Mouse (Mus musculus): ENCODE results near the gene Mtcl1.
"Not testable (repeated sequence)": the region's sequence is repeated elsewhere in the genome, so short reads cannot be mapped to it uniquely, and the experiment has no call there.

The Mtcl1 gene

DNA sequence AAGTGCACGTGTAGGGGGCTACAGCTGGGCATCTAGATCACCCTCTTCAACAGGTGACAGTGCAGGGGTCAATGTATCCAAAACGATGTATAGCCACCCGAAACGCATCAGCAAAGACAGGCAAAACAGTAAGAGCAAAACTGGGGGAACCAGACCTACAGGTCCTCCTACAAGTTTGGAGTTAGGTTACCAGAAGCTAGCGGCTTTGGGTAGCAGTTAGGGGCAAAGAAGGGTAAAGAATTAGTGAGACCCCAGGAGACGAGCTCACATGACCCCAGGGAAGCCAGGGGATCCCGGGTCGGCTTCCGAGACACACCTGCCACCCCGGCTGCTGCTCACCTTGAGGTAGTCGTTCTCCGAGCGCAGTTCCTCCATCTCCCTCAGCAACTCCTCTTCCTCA lies 1.6 kb downstream of the Mtcl1 start:
- no peak for DNase-seq (ENCODE audit: low spot score in 2 of 2)

DNA sequence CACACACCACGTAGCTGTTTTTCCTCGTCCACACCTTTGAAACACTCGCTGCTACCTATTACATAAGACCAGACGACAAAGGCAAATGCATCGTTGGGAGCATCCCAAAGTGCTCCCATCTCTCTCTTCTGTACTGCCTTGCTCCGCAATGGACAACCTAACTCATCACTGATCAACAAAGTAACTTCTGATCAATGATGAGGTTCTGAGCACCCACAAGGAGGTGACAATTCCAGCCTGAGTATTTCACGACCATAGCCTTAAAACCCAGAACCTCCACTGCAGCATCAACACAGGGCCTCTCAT lies 2.6 kb downstream of the Mtcl1 start:
- no peak for DNase-seq (ENCODE audit: low spot score in 2 of 2)

DNA sequence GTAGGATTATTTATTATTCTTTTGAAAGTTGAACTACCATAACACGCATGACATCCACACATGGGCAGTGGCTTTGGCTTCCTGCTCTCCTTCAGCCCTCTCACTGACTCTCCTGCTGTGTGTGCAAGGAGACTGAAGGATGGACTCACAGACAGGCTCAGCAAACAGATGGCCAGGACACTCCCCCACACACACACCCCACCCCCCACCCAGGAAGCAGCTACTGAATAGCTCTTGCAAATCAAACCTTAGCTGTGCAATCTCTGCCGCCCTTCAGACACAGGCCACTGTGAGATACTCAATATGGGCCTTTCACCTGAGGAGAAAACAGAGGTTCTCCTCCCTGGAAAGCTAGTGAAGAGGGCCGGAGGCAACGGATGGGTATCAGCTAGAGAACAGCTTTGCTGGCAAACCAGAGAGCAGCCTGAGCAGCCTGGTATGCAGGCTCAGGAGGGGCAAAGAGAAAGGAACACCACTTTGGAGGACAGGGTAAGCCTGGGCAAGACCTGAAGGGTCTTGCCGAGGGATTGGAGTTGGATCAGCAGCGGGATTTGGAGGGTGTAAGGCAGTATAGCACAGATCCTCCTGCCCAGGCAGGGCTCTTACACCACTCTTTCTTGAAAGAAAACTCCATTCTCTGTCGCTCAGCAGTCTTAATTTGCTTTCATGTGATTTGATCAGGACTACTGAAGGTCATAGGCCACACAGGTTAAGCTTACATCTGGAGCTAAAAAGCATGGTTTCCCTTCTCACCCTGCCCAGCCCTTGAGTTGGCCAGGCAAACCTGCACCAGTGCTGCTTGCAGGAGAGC lies 3.1 kb downstream of the Mtcl1 start:
- no peak for DNase-seq (ENCODE audit: low spot score in 2 of 2)

DNA sequence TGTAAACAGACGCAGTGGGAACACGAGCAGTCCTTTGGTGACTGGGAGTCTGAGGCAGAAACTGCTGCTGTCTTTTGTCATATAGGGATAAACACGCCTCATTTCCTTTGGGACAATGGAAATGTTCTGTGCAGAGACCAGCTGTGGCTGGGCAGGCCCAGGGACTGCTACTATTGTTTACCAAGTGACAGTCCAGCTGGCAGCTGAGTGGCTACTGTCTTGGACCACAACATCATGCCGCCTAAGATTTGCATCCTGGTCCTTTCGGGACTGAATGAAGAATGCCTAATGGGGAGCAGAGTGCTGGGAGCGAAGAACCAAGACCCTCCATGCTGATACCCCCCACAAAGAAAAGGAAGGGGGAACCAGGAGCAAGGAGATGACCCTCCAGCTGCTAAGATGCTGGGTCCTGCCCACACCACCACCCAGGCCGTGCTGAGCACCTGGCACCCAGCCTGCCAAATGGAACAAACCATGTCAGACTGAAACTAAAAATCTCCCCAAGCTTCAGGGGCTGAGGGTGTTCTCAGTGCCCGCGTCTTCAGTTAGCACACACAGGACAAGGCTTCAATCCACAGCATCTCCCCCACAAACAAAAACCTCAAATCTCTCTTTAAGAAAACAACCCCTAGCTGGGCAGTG lies 5.4 kb downstream of the Mtcl1 start:
- no peak for DNase-seq (ENCODE audit: low spot score in 2 of 2)

DNA sequence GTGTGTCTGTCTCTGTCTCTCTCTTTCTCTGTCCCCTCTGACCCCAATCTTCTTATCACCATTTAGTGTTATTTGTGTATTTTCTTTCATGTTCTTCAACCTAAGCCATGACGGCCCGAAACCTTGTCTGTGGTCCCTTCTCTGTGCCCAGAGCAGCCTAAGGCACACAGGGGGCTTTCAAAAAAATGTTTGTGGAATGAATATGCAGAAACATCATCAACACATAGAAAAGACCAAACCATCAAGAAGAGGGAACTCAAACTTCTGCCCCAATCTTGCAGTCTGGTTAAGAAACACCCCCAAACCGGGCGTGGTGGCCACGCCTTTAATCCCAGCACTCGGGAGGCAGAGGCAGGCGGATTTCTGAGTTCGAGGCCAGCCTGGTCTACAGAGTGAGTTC lies 9.7 kb downstream of the Mtcl1 start:
- no peak for DNase-seq (ENCODE audit: low spot score in 2 of 2)

DNA sequence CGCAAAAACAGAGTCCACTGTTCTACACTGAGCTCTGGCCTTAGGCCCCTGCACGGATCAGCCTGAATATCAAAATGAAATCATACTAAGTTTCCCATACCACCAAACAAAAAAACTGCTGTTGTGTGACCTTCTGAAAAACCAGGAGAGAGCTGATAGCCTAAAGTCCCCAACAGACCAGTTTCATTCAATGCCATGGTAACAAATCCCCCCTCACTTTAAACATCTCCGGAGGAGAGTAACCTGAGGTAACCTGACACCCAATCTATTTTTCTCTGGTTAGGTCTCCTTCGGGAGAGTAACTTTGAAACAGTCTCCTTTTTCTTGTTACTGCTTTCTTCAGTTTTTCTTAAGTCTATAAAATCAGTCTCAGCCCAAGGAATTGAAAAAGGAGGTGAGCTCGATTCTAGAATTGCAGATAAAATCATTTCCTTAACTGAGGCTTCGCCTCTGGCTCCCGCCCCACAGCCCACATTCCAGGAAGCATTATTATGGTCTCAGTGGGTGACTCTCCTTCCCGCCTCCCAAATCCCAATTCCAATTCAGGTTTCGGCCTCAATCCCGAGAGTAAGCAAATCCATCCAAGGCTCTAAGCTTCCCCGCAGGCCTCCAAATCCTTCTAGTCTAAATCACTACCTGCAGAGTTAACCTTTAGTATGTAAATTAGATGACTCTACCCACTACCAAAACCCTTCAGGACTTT lies 10.3 kb downstream of the Mtcl1 start:
- DNase-seq (ENCODE audit: low spot score in 2 of 2), result no peak

DNA sequence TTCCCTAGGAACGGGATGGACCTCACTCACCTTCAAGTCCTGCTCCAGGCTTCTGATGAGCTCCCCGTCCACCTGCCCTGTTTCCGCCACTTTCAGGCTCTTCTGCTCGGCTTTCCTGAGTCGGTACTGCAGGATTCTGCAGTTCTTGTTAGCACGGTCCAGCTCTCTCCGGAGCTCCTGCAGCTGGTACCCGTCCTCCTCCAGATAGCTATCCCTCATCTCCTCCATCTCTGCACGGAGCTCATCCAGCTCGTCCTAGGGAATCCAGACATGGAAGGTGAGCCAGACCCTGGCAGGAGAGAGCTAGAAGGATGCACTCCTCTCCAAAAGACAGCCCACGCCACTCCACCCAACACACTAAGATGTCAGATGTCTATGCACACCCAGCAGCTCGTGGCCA lies 11.4 kb downstream of the Mtcl1 start:
- no peak for DNase-seq (ENCODE audit: low spot score in 2 of 2)

DNA sequence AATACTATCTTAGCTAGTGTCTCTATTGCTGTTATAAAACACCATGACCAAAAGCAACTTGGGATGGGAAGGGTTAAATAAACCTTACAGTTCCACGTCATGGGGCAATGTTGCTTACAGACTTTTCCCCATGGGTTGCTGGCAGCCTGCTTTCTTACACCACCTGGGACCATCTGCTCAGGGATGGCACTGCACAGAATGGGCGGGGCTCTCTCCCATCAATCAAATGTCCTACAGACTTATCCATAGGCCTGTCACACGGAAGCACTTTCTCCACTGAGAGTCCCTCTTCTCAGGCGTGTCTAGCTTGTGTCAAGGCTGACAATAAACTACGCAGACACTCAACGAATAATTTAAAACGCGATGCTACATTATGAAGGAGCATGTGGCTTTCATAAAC lies 12.7 kb downstream of the Mtcl1 start:
- no peak for DNase-seq (ENCODE audit: low spot score in 2 of 2)

DNA sequence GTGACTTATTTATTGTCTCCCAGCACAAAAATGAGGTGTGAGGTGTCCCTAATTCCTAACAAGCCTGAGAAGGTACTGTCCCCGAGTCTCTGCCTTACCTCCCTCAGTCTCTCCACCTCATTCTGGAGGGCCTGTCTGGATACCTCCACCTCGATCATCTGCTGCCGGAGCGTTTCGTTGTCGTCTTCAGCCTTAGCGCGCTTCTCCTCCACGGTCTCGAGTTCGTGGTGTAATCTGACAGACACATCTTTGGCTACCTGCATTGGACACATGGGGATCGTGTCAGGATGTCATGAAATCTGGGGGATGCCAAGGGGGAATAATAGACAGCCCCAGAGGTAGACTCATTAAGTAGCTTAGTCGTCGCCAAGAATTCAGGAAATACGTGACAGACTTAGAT lies 13.6 kb downstream of the Mtcl1 start:
- DNase-seq (ENCODE audit: low spot score in 2 of 2), result no peak

DNA sequence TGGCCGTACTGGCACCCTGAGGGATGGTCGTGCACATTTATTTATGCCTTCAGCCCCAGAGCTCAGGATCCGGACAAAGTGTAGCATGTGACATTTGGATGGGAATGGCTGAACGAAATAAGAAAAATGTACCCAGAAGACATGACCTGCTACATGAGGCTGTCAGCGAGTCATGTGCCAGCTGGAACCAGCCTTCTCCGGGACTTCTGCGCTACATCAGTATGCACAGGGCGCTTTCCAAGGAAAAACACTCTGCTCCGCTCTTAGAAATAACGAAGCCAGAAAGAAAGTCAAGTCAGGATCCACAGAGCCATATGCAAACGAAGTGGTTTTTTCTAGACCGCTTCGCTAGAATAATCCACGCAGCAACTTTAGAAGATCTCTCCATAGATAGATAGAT lies 14.5 kb downstream of the Mtcl1 start:
- no peak for DNase-seq (ENCODE audit: low spot score in 2 of 2)

DNA sequence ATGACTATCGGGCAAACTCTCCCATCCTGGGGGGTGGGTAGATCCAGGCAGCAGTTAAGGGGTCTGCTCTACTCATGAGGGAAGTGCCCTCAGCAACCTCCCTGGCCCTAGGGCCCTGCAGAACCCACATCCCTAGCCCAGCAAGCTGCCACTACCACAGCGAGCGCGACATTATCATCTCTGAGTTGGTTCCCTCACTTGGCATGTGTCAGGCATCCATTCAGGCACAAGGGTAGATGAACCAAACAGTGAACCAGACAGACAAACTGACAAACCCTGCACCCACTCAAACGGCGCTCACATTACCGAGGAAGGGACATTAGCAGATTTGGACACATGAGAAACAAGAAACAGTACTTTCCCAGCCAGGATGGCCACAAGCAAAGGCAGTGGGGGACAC lies 15.0 kb downstream of the Mtcl1 start:
- no peak for DNase-seq (ENCODE audit: low spot score in 2 of 2)

DNA sequence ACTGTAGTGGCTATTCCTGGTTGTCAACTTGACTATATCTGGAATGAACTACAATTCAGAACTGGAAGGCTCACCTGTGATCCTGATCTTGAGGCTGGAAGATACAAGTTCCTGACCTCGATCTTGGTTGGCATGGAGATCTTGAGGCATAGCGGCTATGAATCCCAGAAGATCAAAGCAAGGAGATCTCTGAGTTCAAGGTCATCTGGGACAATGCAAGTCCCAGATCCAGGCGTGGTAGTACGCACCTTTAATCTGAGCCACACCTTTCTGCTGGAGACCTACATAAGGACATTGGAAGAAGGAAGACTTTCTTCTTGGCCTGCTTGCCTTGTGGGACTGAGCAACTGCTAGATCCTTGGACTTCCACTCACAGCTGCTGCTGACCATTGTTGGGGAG lies 24.9 kb downstream of the Mtcl1 start:
- DNase-seq (ENCODE audit: low spot score in 2 of 2), result not testable (repeated sequence)

DNA sequence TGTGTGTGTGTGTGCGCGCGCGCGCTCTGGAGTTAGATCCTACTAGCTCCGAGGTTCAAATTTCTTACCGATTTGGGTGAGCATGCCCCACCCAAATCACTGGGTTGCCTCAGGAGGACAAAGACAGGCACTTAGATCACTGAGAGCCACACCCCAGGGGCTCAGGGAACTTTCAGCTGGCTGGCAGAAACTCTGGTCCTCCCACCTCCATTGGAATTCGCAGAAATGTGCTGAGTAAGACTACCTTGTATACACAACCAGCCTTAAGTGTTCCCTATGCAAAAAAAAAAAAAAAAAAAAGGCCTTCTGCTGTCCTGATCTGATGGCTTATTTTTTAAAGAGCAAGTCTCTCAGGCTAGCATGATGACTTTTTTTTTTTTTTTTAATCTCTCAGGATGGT lies 30.1 kb downstream of the Mtcl1 start:
- no peak for DNase-seq (ENCODE audit: low spot score in 2 of 2)

DNA sequence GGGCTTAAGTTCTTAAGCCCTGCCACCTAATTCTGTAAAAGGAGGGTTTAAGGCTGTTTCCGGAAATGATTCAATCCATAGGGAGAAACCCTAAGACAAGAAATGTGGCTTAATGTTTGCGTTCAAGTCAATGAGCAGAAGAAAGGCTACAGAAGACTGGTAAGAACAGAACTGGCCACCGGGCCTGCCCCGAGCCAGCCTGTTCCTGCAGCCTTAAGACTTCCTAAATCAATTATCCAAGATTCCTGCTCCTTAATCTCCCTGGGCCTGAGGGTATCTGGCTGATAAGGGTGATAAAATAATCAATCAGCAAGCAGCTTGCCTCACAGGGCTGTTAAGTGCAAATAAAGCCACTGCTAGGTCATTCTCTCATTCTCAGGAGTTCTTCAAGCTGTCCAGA lies 31.8 kb downstream of the Mtcl1 start:
- DNase-seq (ENCODE audit: low spot score in 2 of 2), result no peak

DNA sequence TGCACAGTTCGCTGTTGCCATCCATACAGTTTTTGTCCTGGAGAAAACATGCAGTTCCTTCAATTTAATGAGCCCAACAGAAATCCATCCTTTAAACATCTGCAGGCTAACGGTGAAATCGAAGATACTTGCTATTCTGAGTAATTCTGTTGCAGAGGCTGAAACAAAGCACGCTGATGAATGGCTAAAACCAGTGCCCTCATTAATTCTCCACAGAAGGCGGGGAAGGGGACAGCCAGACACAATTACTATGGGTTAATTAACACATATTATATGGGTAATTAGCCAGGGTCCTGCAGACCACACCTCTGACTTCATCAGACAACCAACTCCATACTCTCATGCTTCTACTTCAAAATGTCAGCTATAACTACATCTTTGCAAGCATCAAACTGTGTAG lies 32.2 kb downstream of the Mtcl1 start:
- DNase-seq (ENCODE audit: low spot score in 2 of 2), result no peak

DNA sequence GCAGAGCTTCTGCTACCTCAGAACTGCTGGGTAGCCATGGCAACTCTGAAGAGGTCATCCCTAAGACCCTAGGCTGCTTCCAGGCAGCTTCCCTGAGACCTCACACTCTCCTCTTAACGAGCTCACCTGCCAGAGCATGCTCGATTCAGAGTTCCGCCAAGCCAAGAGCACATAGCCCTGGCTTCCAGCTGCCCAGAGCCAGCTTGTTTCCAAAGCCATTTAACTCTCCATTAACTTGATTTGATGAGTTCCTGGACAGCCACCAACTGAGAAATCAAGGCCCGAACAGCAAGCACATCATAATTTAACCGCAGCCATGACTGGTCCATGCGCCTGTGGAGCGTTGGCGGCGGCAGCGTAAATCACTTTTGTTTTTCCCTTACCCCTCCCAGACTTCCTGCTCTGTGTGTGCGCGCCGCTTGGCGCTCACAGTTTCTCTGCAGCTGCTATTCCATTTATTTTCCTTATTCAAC lies 32.7 kb downstream of the Mtcl1 start:
- DNase-seq (ENCODE audit: low spot score in 2 of 2), result no peak

DNA sequence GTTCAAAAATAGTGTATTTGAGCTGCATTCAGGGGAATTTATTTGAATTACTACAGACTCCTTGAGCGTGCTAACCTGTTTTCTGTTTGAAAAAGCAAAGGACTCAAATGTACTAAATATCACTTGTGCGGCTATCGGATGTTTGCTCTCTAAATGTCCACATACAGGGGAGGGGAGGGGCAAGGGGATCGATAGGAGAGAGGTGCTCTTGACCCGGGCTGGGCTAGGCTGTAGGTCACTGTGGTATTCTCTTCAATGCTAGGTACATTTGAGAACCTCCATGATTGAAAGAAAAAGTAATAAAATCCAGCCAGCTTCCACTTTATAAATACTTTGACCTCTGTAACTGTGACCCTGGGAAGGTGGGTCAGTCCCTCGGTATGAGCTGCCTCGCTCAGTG lies 33.1 kb downstream of the Mtcl1 start:
- no peak for DNase-seq (ENCODE audit: low spot score in 2 of 2)

DNA sequence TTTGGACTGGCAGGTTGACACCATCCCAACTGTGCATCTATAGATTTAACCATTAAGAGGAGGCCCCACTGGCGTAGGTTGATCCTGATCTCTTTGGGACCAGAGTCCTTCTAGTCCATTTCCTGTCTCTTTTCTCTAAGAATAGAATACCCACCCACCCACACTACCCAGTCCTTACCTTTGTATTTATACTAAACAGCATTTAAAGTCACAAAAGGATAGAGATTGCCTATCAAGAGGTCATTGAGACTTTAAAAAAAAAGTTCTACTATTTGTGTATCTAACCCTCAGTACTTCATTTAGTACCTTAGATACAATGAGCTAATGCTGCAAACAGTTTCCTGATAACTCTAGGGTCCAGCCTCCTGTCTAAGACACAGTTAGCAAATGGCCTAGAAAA lies 35.2 kb downstream of the Mtcl1 start:
- DNase-seq (ENCODE audit: low spot score in 2 of 2), result no peak

DNA sequence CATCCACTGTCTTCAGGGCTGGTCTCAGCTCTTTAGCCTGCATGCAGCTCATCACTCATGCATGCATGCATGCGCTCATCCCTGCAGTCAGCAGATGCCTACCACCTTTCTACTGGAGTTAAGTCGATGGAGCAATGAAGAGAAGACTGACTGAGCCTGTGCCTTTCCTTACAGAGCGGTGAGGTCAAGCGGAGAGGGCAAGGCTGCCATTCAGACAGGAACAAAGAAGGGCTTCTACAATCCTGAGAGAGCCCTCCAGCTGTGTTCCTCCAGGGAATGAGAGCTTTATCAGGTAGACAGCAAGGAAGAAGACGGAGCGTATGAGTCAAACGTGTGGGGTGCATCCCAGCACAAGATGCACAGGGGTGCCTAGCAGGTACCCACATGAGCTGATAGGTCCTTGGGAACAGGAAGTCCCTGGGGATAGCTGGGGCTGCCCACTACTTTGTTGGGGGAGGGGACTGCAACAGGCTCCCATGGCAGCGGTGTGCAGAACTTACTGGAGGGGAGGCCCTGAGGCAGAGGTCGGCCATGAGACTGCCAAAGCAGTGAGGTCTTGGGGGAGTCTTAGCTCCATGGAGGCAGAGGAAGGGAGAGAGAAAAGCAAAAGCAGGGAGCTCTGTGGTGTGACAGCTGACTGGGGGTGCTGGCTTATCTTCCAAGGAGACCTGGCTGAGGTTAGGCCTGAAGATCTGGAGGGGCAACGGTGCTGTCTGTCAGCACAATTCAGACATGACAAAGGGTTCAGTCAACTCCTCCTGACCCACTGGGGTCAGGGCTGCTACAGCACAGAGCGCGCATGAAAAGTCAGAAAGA lies 37.2 kb downstream of the Mtcl1 start:
- DNase-seq (ENCODE audit: low spot score in 2 of 2), result no peak

DNA sequence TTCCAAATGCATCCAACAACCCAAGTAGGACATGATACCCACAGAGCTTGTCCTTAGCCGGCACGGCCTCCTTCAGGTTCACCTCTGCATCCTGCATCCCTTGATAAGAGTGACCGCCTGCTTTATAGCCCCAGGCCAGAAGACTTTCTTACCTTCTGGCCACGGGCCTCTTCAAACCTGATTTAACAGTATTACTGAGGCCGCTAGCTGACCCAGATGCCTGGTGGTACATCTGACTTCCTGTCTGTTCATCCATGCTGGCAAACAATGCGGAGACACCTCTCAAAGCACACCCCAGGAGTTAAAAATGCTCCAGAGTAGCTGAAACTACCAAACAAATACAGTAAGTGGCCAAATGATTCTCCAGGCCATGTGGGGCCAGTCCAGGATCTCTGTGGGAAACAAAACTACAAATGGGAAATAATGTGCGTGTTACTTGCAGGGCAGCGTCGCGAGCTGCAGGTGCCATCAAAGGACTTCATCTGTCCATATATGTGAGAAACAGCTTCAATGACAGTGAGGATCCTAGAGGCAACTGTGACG lies 38.6 kb downstream of the Mtcl1 start:
- no peak for DNase-seq (ENCODE audit: low spot score in 2 of 2)

DNA sequence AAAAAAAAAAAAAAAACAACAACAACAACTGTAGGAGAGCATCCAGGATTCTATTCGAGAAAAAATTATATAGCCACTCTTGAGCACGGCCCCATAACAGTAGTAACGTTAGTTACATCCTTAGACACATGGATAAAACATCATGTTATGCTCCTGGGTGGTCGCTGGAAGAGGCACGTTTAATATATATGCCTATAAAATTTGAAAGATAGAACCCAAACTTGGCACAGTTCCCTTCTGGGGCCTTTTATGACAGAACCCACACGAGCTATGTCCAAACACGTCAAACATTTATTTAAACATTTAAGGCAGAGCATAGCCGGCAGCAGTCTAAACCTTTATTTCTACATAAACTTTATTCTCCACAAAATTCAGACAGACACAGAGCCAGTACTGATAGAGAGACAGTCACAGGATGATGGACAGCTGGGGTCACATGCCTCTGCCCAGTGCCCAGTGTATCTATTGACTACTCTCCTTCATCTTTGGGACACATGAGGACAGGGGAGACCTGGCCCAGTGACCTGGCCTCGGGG lies 40.4 kb downstream of the Mtcl1 start:
- DNase-seq (ENCODE audit: low spot score in 2 of 2), result no peak

DNA sequence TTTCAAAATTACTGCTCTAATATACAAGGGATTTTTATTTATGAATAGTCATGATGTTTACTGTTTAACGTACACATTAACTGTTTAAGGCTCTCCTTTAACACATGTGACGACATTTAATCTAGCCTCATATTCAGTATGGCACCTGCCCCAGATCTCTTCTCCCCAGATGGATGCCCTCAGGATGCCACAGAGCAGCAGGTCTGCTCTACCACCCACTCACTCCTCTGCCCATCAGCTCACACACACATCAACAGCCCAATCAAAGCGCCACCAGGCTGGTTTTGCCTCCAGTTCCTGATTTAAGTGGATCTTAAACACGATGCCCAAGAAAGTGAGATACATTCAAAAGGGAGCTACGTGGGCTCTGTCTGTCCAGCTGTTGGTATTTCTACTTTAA lies 41.1 kb downstream of the Mtcl1 start:
- no peak for DNase-seq (ENCODE audit: low spot score in 2 of 2)

All from thymus, postnatal 10 days (tissue).